Mouse (Mus musculus): ENCODE results near the gene Vps16. TPM values are rescaled to one million over a fixed set of nuclear protein-coding genes. Genes with fewer than 3 reads are reported as not detected.

The Vps16 gene
- polyA plus RNA-seq (2012; rRNA removed) = 30.3 and 37.0 TPM in 2 replicates

GRCm38 (mm10) chr2:130424126-130424853 is at the start of gene Vps16, which contains the start of gene Pced1a:
Gene Vps16, plus strand, starts transcription at chr2:130424339.
Gene Pced1a, minus strand, starts transcription at chr2:130424701.

GRCm38 (mm10) chr2:130397186-130397985 is 26.8 kb upstream of the Vps16 start, which contains the start of gene Cpxm1:
Gene Cpxm1, minus strand, starts transcription at chr2:130397574.

GRCm38 (mm10) chr2:130404939-130405338 is 19.2 kb upstream of the Vps16 start, which contains the start of the genes Gm28372 and 1700020A23Rik:
Gene Gm28372, plus strand, starts transcription at chr2:130405239.
Gene 1700020A23Rik, plus strand, starts transcription at chr2:130405259.

GRCm38 (mm10) chr2:130406178-130406577 is 18.0 kb upstream of the Vps16 start, which contains the start of gene Tmem239:
Gene Tmem239, plus strand, starts transcription at chr2:130406478.

DNA sequence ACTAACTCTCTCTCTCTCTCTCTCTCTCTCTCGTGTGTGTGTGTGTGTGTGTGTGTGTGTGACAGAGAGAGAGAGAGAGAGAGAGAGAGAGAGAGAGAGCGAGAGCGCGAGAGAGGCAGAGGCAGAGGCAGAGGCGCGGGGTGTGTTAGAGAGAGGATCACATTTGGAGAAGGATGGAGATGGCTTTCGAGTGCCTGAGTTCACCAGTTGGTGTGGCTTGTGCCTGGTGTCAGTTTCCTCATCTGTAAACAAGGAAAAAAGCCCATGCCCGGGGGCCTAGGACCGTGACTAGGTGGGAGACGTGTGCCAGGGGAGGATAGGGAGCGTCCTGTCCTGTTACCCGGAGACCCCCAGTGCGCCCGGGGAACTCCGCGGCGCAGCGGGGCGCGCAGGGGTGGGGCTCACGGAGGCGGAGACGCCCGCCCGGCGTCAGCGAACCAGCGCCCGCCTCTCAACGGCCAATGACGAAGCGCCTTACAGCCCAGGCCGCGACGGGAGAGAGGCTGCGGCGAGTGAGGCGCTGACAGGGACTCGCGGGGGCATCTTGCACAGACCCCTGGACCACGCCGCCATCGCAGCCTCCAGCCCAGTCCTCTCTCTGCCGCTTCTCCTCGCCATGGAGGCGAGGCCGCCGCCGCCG is 25.8 kb downstream of the Vps16 start, which contains the start of gene Ptpra:
Ptpra (plus strand) TSS at position 485 of the 640 bp plus-strand sequence.

Other genes starting within 250 kb of the Vps16 start
- 117 and 128 TPM in 2 replicates for gene Snrpb, start 244.9 kb upstream of the Vps16 start, polyA plus RNA-seq (2012; rRNA removed)
- gene Tmc2, start 229.1 kb upstream of the Vps16 start, polyA plus RNA-seq (2012; rRNA removed) = not detected in 2 replicates
- 92.8 and 110 TPM in 2 replicates for gene Nop56, start 149.9 kb upstream of the Vps16 start, polyA plus RNA-seq (2012; rRNA removed)
- 125 and 135 TPM in 2 replicates for gene Idh3b, start 139.8 kb upstream of the Vps16 start, polyA plus RNA-seq (2012; rRNA removed)
- 0.36 and 0.48 TPM in 2 replicates for gene Ebf4, start 129.2 kb upstream of the Vps16 start, polyA plus RNA-seq (2012; rRNA removed)
- 1.2 and 1.6 TPM in 2 replicates for gene Cpxm1, start 26.8 kb upstream of the Vps16 start, polyA plus RNA-seq (2012; rRNA removed)
- gene Gm28372, start 19.1 kb upstream of the Vps16 start, polyA plus RNA-seq (2012; rRNA removed) = not detected in 2 replicates
- gene 1700020A23Rik, start 19.1 kb upstream of the Vps16 start, polyA plus RNA-seq (2012; rRNA removed) = not detected in 2 replicates
- not detected in 2 replicates for gene Tmem239, start 17.9 kb upstream of the Vps16 start, polyA plus RNA-seq (2012; rRNA removed)
- 8.6 and 9.5 TPM in 2 replicates for gene Pced1a, start 362 bp downstream of the Vps16 start, polyA plus RNA-seq (2012; rRNA removed)
- gene Ptpra, start 25.9 kb downstream of the Vps16 start, polyA plus RNA-seq (2012; rRNA removed) = 19.0 and 19.6 TPM in 2 replicates
- gene Mrps26, start 139.4 kb downstream of the Vps16 start, polyA plus RNA-seq (2012; rRNA removed) = 19.6 and 20.9 TPM in 2 replicates
- not detected in 2 replicates for gene Oxt, start 151.8 kb downstream of the Vps16 start, polyA plus RNA-seq (2012; rRNA removed)
- not detected in 2 replicates for gene Avp, start 158.2 kb downstream of the Vps16 start, polyA plus RNA-seq (2012; rRNA removed)
- 3.1 and 3.3 TPM in 2 replicates for gene Fastkd5, start 205.7 kb downstream of the Vps16 start, polyA plus RNA-seq (2012; rRNA removed)
- gene Ubox5, start 205.7 kb downstream of the Vps16 start, polyA plus RNA-seq (2012; rRNA removed) = 2.2 and 2.4 TPM in 2 replicates
- gene Lzts3, start 218.5 kb downstream of the Vps16 start, polyA plus RNA-seq (2012; rRNA removed) = 4.8 and 5.6 TPM in 2 replicates
- 41.7 and 44.2 TPM in 2 replicates for gene Ddrgk1, start 240.3 kb downstream of the Vps16 start, polyA plus RNA-seq (2012; rRNA removed)
- gene Itpa, start 243.3 kb downstream of the Vps16 start, polyA plus RNA-seq (2012; rRNA removed) = 23.8 and 24.5 TPM in 2 replicates

Data from liver, embryonic 18 days (tissue).